Mouse (Mus musculus): ENCODE measurements around the gene Stx4a.
A peak's percentile ranks its signal among the peaks of the same experiment; 100 is the strongest.
"Not testable (repeated sequence)": the region's sequence is repeated elsewhere in the genome, so short reads cannot be mapped to it uniquely, and the experiment has no call there.

Gene Stx4a

DNA sequence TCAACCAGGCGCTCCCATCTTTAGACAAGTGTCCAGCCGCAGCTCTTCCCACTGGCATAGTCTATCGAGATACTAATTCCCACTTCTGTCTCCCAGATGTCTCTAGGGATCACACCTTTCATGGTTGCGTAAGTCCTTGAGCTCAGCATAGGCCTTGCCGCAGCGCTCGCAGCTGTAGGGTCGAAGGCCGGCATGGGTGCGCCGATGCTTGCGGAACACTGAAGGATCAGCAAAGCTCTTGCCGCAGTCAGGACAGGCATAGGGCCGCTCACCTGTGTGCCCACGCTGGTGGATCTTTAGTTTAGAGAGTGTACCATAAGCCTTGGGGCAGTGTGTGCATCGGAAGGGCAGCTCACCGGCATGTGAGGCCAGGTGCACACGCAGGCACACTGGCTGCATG is 43.5 kb downstream of the Stx4a start:
- no peak for DNase-seq (ENCODE audit: low read depth, low spot score)

DNA sequence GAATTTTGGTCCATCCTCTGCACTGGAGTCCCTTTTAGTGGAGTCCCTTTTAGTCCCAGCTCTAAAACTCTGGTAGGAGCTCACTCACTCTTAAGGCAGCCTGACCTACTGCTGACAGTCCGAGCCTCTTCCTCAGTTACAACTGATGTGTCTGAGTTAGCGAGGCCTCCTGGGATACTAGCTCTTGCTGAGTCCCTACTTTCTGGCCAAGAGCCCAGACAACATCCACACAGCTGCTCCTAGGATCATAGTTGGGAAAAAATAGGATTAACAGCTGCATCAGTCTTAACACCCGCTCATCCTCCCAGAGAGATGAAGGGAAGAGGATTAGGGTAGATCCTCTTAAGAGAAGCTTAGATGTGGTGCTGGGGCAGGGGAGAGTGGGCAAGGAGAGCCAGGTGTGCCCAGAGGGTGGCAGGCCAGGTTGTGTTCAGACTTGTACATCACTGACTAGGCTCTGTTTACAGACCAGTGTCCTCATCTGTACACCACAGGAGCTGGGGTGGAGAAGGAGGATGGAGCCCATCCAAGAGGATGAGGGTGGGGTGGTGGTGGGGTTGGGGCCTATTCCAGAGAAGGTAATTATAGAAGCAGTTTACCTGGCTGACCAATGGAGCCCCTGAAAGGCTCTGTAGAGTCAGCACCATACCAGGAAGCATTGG is 45.2 kb downstream of the Stx4a start:
- no peak for DNase-seq (ENCODE audit: low read depth, low spot score)

DNA sequence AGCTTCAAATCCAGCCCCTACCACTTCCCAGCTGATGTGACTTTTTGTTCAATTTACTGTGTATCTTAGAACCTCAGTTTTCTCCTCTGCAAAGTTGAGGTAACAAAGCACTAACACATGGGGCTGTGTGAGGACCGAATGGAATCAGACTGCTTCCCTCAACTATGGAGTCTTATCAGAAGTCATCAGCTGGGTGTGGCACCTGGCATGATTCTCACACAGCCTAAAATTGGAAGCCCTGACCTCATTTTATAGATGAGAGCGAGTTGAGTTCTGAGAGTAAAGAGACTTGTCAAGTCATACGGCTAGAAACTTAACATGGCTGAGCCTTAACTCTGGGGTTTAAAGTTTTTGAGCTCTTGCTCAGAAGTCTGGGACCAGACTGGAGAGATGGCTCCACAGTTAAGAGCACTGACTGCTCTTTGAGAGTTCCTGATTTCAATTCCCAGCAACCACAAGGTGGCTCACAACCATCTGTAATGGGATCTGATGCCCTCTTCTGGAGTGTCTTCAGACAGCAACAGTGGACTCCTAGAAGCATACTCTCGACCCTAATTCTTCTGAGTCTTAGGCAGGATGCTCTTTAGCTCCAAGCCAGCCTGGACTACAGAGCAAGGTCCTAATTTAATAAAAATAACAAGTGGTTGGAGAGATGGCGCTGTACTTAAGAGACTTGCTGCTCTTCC is 46.2 kb downstream of the Stx4a start:
- DNase-seq (ENCODE audit: low read depth, low spot score): no peak

DNA sequence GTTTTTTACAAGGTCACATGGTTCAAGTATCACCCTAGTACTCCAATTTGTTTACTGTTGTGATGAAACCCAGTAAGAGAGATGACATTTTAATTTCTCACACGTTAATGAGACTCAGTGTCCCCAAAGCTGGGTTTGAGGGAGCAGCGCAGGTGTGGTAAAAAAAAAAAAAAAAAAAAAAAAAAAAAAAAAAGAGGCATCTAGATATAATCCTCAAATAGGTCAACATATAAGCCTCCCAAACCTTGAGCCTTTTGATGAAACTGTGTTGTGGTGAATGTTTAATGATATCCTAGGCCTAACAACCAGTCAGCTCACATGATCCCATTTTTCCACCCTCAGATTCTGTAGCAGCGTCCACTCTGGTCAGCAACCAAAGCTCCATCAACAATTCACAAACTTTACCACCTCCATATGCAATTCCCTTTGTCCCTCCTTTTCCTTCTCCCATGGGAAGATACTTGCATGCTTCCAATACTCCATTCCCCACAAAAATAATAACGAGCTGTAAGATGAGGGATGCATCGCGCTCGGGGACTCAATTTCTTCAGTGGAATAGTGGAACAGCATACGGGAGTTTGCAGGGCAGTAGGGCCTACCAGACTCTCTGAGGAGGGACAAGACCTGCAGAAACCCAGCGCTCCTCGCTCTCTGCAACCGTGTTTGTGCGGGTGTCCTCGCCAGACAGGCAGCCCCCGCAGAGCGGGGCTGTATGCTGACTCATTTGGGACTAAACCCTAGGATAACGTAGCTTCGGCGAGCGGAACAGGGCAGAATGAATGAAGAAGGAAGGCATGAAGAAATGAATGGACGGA is 50.9 kb downstream of the Stx4a start:
- DNase-seq (ENCODE audit: low read depth, low spot score): no peak

DNA sequence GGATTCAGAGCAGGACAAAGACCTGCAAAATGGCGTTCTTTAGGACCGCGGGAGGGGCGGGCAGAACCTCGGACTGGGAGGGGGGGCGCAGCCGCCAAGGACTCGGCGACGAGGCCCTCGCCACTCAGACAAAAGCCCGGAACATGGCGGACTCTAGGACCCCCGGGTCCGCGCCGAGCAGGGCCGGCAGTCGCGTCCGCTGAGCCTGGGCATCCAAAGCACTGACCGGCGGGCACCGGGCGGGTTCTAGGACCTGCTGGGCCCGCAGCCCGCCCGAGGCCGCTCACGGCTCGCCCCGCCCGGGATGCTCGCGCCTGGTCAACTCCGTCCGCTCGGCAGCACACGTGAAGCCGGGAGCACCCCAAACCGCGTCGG is 51.5 kb downstream of the Stx4a start:
- DNase-seq (ENCODE audit: low read depth, low spot score): peak; percentile 96

GRCm38 (mm10) chr7:127876041-127876466 is 52.0 kb downstream of the Stx4a start, which contains the start of gene Zfp646:
Zfp646 (plus strand) TSS chr7:127876221.
- DNase-seq (ENCODE audit: low read depth, low spot score): peak; percentile 90

DNA sequence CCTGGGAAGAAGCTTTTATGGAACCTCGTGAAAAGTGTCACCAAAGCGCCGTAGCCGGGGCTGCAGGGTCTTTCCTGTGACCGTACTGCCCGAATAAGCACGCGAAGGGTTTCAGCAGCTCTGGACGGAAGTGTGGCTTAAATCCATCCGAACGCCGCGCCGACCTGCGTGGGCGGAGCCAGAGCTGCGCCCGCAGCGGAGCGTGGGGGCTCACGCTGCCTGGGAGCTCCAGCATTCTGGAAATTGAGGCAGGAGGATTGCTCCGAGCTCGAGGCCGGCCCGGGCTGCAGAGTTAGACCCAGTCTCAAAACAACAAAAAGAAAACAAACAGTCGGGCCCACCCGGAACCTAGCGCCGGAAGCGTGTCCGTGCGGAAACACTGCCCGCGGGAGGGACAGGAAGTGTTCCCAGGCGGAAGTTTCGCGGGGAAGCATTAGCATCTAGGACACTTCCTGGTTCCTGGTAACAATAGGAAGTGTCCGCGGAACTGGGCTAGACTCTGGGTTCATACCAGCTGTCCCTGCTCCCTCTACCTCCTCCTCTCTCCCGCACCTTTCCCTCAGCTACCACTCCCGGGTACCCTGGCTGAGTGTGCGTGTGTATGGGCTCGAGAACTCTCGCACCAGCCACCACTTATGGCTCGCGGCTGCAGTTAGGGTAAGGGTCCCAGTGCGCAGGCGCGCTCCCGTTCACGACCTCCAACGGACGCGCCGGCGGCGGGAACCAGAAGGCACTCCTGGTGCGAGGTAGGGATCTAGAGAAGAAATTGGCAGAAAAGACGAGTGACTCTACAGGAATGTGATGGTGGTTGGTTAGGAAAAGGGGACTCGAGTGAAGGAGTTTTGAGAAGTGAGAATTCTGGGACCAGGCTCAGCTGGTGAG is 52.6 kb downstream of the Stx4a start, which contains the start of gene Zfp668:
Gene Zfp668 (minus strand): TSS at position 362 of the 882 bp plus-strand sequence.
- peak; percentile 94 for DNase-seq (ENCODE audit: low read depth, low spot score)

DNA sequence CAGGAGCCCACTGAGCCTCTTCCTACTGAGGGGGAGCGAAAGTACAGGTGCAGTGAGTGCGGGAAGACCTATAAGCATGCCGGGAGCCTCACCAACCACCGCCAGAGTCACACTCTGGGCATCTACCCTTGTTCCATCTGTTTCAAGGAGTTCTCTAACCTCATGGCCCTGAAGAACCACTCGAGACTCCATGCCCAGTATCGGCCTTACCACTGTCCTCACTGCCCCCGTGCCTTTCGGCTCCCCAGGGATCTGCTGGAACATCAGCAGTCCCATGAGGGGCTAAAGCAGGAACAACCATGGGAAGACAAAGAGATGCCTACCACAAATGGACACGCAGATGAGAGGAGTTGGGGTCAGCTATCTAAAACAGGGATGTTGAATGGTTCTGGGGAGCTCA is 55.2 kb downstream of the Stx4a start:
- no peak for DNase-seq (ENCODE audit: low read depth, low spot score)

DNA sequence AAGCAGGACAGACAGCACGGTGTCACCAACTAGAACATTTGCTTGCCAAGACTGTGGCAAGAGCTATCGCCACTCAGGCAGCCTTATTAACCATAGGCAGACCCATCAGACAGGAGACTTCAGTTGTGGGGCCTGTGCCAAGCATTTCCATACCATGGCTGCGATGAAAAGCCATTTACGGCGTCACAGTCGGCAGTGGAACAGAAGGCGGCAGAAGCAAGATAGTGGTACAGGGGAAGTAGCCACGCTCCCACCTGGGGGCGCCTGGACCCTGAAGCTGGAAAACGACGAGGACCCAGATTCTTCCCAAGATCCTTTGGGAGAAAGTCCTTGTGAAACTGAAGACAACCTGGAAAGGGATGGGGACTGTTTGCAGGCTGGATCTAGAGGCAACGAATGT is 56.3 kb downstream of the Stx4a start:
- no peak for DNase-seq (ENCODE audit: low read depth, low spot score)

- DNase-seq (ENCODE audit: low read depth, low spot score): no peak
These were observed 61.9 kb downstream of the Stx4a start for GRCm38 (mm10) chr7:127885951-127886350.

GRCm38 (mm10) chr7:127886551-127886950 is 62.5 kb downstream of the Stx4a start:
- no peak for DNase-seq (ENCODE audit: low read depth, low spot score)

GRCm38 (mm10) chr7:127887191-127887590 is 63.1 kb downstream of the Stx4a start:
- no peak for DNase-seq (ENCODE audit: low read depth, low spot score)

GRCm38 (mm10) chr7:127887781-127888180 is 63.7 kb downstream of the Stx4a start:
- DNase-seq (ENCODE audit: low read depth, low spot score): no peak

GRCm38 (mm10) chr7:127888821-127889220 is 64.7 kb downstream of the Stx4a start:
- DNase-seq (ENCODE audit: low read depth, low spot score): no peak

- no peak for DNase-seq (ENCODE audit: low read depth, low spot score)
These were observed 66.7 kb downstream of the Stx4a start, which contains the start of gene Prss53 for GRCm38 (mm10) chr7:127890798-127891197. Prss53 (minus strand) TSS chr7:127890970.

DNA sequence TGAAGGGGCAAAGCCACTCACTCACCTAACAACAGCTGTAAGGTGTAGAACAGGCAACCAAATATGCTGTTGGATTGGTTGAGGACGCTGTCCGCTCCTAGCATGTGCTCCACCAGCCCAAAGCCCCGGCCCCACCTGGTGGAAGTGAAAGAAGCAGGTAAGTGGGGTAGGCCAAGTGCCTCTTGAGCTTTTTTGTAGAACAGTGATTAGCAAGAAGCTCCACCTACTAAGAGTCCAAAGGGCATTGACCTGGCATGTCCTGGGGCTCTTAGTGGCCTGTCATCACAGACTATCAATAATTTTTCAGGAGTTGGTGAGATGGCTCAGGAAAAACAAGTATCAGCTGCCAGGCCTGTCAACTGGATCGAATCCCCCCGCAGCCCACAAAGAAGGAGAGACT is 70.4 kb downstream of the Stx4a start:
- no peak for DNase-seq (ENCODE audit: low read depth, low spot score)

DNA sequence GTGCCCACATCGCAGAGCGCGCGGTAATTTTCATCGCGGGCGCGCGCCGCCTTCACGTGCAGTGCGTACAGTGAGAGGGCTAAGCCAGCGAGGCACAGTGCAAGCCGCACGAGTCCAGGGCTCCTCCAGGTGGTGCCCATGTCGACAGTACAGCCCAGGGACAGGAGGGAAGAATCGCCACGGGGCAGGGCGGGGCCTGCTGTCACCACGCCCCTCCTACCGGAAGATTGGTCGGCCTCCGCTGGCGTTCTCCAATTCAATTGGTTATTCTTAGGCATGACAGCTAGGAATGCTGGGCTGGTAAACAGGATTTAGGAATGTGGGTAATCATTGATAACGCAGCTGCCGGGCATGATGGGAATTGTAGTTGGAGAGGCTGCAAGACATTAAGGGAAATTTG is 71.3 kb downstream of the Stx4a start, which contains the start of the genes Gm21974 and Vkorc1:
Gene Gm21974 (minus strand): TSS at position 13 of the 400 bp plus-strand sequence.
Gene Vkorc1 (minus strand): TSS at position 176 of the 400 bp plus-strand sequence.
- peak; percentile 96 for DNase-seq (ENCODE audit: low read depth, low spot score)

DNA sequence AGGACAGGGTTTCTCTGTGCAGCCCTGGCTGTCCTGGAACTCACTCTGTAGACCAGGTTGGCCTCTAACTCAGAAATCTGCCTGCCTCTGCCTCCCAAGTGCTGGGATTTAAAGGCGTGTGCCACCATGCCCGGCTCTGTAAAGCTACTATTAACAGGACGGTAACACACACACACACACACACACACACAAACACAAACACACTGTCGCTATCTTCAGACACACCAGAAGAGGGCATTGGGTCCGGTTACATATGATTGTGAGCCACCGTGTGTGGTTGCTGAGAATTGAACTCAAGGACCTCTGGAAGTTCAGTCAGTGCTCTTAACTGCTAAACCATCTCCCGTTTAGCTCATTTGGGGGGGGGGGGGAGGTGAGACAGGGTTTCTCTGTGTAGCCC is 71.8 kb downstream of the Stx4a start:
- DNase-seq (ENCODE audit: low read depth, low spot score): not testable (repeated sequence)

- DNase-seq (ENCODE audit: low read depth, low spot score): peak; percentile 29
These were observed 72.3 kb downstream of the Stx4a start for GRCm38 (mm10) chr7:127896384-127896783.

DNA sequence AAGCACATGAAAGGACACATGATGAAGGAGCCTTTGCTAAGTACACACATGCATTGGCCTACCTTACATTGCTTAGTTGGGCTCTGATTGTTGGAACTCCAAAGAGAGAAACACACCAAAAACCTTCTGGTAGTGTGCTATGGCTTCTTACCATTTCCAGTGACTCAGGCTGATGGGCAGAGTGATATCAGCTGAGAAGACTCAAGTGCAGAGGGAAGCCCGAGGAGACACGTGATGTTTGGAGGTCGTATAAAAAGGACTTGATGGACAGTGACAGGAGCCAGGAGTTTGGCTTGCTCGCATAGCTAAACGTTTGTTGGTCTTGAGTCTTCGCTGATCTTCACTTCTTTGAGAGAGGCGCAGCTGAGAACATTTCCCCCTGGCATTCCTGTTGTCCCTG is 73.4 kb downstream of the Stx4a start:
- no peak for DNase-seq (ENCODE audit: low read depth, low spot score)
